Mouse (Mus musculus) cortical plate, adult 2 months (tissue): ENCODE measurements around the gene Zmynd8. TPM values are rescaled to one million over a fixed set of nuclear protein-coding genes. Genes with fewer than 3 reads are reported as not detected.

Source experiments
- H3K27ac ChIP-seq: fragments of 200-500 bp; 2 replicates; pipeline ENCODE4 v1.5.1; 2012; ENCODE audit warnings: low read length, control low read depth, inconsistent platforms; ENCODE audit not compliant: insufficient read depth
- H3K4me1 ChIP-seq: fragments of 200-500 bp; 2 replicates; pipeline ENCODE4 v1.6.1; 2011; ENCODE audit warnings: low read length; ENCODE audit not compliant: control insufficient read depth, insufficient read depth
- H3K4me3 ChIP-seq: fragments of 200-500 bp; 2 replicates; pipeline ENCODE4 v1.5.1; 2011; ENCODE audit warnings: mild to moderate bottlenecking, low read length, control low read depth; ENCODE audit not compliant: insufficient read depth
- CTCF ChIP-seq: fragments of 200-500 bp; IDR thresholded peaks from 2 replicates; pipeline ENCODE4 v1.5.1; 2011; ENCODE audit warnings: mild to moderate bottlenecking, control low read depth, low read length; ENCODE audit not compliant: insufficient read depth; ENCODE audit errors: extremely low read depth
- POLR2A ChIP-seq: fragments of 200-500 bp; IDR thresholded peaks from 2 replicates; pipeline ENCODE4 v1.6.1; 2011; ENCODE audit warnings: mild to moderate bottlenecking, low read length, control low read depth; ENCODE audit not compliant: insufficient read depth; ENCODE audit errors: extremely low read depth
- polyA plus RNA-seq: library from polyadenylated mRNA; depleted of rRNA; stranded (reverse); fragments of >200 nt; gene quantifications from 2 replicates; pipeline ENCODE4 v1.2.3, GENCODE M21; 2012

Gene Zmynd8
- polyA plus RNA-seq, 1 experiment: 90.5 TPM

DNA sequence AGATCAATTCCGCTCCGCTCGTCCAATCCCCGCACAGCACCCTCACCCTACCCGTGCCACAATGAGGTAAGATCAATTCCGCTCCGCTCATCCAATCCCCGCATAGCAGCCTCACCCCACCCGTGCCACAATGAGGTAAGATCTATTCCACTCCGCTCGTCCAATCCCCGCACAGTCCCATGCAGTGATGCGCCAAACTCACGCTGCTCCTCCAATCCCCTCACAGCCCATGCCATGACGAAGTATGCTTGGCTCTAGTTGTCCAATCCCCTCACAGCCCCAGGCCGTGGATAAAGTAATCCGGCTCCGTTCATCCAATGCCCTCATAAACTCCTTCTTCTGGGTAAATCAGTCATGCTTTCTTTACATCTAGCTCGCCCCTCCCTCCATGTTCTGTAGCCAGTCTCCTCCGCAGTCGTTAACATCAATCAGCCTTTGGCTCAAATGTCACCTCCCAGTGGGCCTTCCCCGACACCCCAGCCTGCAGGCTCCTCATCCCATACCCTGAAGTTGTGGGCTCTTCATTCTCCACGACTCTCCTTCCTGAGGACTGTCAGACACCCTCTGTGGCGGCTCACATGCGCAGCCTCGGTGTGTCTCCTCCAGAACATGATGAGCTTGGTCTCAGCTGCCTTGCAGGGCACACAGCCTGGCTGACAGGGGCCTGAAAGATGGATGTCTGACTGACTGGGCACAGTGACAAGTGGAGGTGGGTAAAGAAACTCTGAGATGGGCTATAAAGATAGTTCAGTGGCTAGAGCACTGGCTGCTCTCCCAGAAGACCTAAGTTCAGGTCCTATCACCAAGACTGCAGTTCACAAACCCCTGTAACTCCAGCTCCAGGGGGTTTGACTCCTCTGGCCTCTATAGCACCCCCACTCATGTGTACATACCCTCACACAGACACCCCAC lies 36.9 kb downstream of the Zmynd8 start:
- Histone ChIP-seq H3K4me1 (peaks cover 24% of the 10 kb centered on the region), H3K27ac (no peak overlapping the region), H3K4me3 (no peak overlapping the region)
- TF ChIP-seq CTCF: no peak
- TF ChIP-seq POLR2A: no peak

- Histone ChIP-seq H3K4me3 (no peak overlapping the region), H3K4me1 (peaks cover 31% of the 10 kb centered on the region), H3K27ac (no peak overlapping the region)
- TF ChIP-seq CTCF (no peak), POLR2A (no peak)
Observed at GRCm38 (mm10) chr2:165860962-165861682, 37.7 kb downstream of the Zmynd8 start.

DNA sequence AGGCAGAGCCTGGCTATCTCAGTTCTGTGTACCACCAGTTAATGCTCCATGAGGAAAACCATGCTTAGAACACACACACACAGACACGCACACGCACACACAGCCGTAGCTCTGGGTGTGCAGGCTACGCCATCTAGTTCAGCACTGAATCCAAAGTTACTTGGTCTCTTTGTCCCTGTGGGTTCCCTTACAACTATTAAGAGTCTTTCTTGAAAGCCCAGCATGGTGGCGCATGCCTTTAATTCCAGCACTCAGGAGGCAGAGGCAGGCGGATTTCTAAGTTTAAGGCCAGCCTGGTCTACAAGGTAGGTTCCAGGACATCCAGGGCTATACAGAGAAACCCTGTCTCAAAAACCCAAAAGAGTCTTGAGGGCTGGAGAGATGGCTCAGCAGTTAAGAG lies 38.4 kb downstream of the Zmynd8 start:
- H3K27ac ChIP-seq: no peak overlapping the region

DNA sequence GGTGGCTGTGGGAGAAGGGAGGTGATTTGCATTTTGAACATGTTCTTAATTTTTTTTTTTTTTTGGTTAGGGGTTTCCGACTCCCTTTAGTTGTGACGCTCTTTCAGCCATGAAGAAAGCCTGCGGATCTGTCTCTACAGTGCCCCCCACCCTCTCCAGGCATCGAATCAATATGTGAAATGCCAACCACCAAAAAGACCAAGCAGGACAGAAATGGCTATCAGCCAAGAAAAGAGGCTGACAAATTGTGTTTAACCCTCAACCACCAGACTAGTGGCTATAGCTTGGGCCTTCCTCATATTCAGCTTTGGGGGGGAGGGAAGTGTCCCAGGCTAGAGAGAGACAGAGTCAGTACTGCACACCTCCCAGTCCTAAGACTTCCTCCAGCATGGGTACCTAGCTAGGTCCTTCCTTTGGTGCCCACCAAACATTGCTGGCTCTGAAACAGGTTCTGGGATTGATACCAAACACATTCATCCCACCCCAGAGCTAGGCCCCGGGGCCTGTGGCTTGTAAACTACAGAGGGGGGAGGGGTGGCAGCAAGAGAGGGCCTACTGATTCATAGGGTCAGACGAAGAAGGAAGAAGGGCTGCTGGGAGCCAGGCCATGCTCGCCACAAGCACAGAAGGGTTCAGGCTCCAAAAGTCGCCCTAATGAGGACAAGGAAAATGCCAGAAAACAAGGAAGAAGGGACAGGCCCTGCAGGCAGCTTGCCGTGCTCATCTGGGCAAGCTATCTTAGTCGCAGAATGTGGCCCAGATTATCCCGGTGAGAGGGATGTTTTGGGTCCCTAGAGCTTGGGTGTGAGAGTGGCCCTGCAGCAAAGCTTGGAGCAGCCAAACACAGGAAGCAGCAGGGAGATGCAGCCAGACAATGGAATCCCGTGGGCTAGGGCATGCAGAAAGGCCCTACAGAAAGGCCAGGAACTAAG lies 40.1 kb downstream of the Zmynd8 start:
- peaks cover 39% of the 10 kb centered on the region for H3K4me1 ChIP-seq
- H3K4me3 ChIP-seq: no peak overlapping the region
- TF ChIP-seq CTCF (no peak), POLR2A (no peak)

More for the DNA sequence above, 38.4 kb downstream of the Zmynd8 start:
- TF ChIP-seq POLR2A (no peak), CTCF (no peak)
- Histone ChIP-seq H3K4me3 (no peak overlapping the region), H3K4me1 (peaks cover 35% of the 10 kb centered on the region)

GRCm38 (mm10) chr2:165857841-165858426 lies 40.9 kb downstream of the Zmynd8 start:
- H3K4me3 ChIP-seq: 0 out of 2 replicates have a peak overlapping the region, but pooled peaks have one; percentile 11
- TF ChIP-seq POLR2A: no peak
- no peak for TF ChIP-seq CTCF
- H3K4me1 ChIP-seq: peaks cover 39% of the 10 kb centered on the region
- H3K27ac ChIP-seq: peak overlapping the region; percentile 99

More for the DNA sequence above, 40.1 kb downstream of the Zmynd8 start:
- H3K27ac ChIP-seq: peak overlapping the region; percentile 99

GRCm38 (mm10) chr2:165857395-165857831 lies 41.4 kb downstream of the Zmynd8 start:
- H3K4me3 ChIP-seq: 0 out of 2 replicates have a peak overlapping the region, but pooled peaks have one; percentile 11
- TF ChIP-seq POLR2A (no peak), CTCF (no peak)
- H3K27ac ChIP-seq: peak overlapping the region; percentile 99
- H3K4me1 ChIP-seq: peaks cover 41% of the 10 kb centered on the region

DNA sequence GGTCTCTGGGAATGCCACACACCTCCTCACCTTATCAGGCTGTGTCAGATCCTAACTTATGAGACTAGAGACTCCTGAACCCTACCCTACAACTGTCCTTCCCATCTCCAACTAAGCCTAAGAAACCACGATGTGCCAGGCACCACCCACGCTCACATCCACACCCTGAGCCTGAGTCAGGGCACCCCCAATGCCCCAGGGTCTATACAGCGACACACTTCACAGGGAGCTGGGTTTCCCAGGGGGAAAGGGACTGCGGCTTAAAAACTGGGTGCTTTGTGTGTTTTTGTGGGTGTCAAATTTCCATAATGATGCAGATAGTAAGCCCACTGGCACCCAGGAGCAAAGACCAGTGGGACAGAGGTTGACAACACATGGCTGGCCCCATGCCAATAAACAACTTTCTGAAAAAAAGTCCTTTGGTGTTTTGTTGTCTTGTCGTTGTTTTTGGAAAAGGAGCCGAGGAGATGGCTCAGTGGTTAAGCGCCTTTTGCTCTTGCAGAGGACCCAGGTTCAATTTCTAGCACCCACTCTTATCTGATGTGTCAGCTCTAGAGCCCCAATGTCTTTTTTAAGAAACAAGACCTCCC lies 42.1 kb downstream of the Zmynd8 start:
- H3K27ac ChIP-seq: peak overlapping the region; percentile 99
- H3K4me1 ChIP-seq: peaks cover 43% of the 10 kb centered on the region
- no peak overlapping the region for H3K4me3 ChIP-seq
- TF ChIP-seq POLR2A: no peak
- no peak for TF ChIP-seq CTCF

DNA sequence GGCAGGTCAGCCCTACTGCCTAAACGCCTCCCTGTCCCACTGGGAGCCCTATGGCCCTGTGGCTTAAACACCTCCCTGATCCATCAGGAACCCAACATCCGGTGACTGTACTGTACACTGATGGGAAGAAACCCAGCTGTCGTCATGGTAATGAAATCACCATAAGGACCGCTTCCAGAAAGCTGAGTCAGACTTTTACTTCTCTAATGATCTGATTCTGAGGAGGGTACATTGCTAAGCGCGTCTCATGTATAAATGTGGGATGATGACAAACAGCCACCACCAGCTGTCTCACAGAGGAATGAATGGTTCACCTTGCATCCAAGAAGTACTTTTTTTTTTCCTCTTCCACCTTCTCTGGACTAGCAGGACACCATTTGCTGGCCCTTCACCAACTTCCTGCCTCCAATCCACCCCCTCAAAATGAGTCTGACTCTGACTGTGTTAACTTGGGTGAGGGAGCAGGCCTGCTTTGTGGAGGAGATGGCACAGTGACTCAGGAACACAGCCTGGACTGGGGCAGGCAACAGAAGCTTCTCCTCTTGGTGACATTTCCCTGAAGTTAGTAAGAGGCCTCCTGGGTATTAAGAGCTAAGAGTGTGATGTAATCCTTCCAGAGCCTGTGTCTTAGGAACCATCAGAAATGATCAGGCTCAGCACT lies 43.0 kb downstream of the Zmynd8 start:
- Histone ChIP-seq H3K4me3 (no peak overlapping the region), H3K4me1 (peaks cover 44% of the 10 kb centered on the region), H3K27ac (peak overlapping the region; percentile 99)
- TF ChIP-seq POLR2A (no peak), CTCF (no peak)
